Mouse (Mus musculus) left cerebral cortex, adult 9 months (tissue): ENCODE measurements at regions not wholly inside any gene's neighbourhood (a gene's known extent, or its start where the extent isn't known, plus 50 kb on each side); places are given as distances from the start of the nearest gene placed in this dataset.
A peak's percentile ranks its signal among the peaks of the same experiment; 100 is the strongest.
"Not testable (repeated sequence)": the region's sequence is repeated elsewhere in the genome, so short reads cannot be mapped to it uniquely, and the experiment has no call there.

Experiments used
- DNase-seq, 2 experiments: peaks; one replicate each; pipeline ENCODE4 v3.0.0; 2022; ENCODE audit warnings: low spot score in 2 of 2

GRCm38 (mm10) chr6:84318774-84319173, 274.9 kb downstream of the Cyp26b1 start:
- DNase-seq = peak; percentile 6 to 49

GRCm38 (mm10) chr6:84317026-84317425, 276.7 kb downstream of the Cyp26b1 start:
- DNase-seq = peak in 1 of 2 experiments; percentile 8

- no peak for DNase-seq
These were observed 278.4 kb downstream of the Cyp26b1 start for GRCm38 (mm10) chr6:84315175-84315912.

GRCm38 (mm10) chr6:84313797-84314196, 279.9 kb downstream of the Cyp26b1 start:
- no peak for DNase-seq

GRCm38 (mm10) chr6:84310635-84311241, 283.0 kb downstream of the Cyp26b1 start:
- no peak for DNase-seq

GRCm38 (mm10) chr6:84307556-84307955, 286.2 kb downstream of the Cyp26b1 start:
- no peak for DNase-seq

- no peak for DNase-seq
These were observed 287.1 kb downstream of the Cyp26b1 start for GRCm38 (mm10) chr6:84306585-84306984.

GRCm38 (mm10) chr6:84305093-84305492, 288.6 kb downstream of the Cyp26b1 start:
- DNase-seq = no peak

GRCm38 (mm10) chr6:84302916-84303315, 290.8 kb downstream of the Cyp26b1 start:
- not testable (repeated sequence) for DNase-seq

- DNase-seq = no peak
These were observed 291.5 kb downstream of the Dysf start for GRCm38 (mm10) chr6:84299936-84300335.

GRCm38 (mm10) chr6:84299146-84299545, 290.8 kb downstream of the Dysf start:
- DNase-seq = no peak

GRCm38 (mm10) chr6:84273907-84274306, 265.5 kb downstream of the Dysf start:
- not testable (repeated sequence) for DNase-seq

- DNase-seq = peak in 1 of 2 experiments; percentile 42
These were observed 264.3 kb downstream of the Dysf start for GRCm38 (mm10) chr6:84272520-84273311.

GRCm38 (mm10) chr6:84271966-84272365, 263.6 kb downstream of the Dysf start:
- DNase-seq = no peak

GRCm38 (mm10) chr6:84271441-84271840, 263.1 kb downstream of the Dysf start:
- DNase-seq = no peak

- DNase-seq = no peak
These were observed 262.3 kb downstream of the Dysf start for GRCm38 (mm10) chr6:84270518-84271165.

- no peak for DNase-seq
These were observed 261.1 kb downstream of the Dysf start for GRCm38 (mm10) chr6:84269478-84269877.

- no peak for DNase-seq
These were observed 260.6 kb downstream of the Dysf start for GRCm38 (mm10) chr6:84269023-84269422.

GRCm38 (mm10) chr6:84268111-84268510, 259.7 kb downstream of the Dysf start:
- no peak for DNase-seq

- DNase-seq = no peak
These were observed 259.1 kb downstream of the Dysf start for GRCm38 (mm10) chr6:84267526-84267925.

- peak in 1 of 2 experiments; percentile 34 for DNase-seq
These were observed 258.3 kb downstream of the Dysf start for GRCm38 (mm10) chr6:84266736-84267135.

GRCm38 (mm10) chr6:84264681-84265080, 256.3 kb downstream of the Dysf start:
- no peak for DNase-seq
